Mouse (Mus musculus) MEL (cell line): ENCODE results near the gene Fam81b. TPM values are rescaled to one million over a fixed set of nuclear protein-coding genes. Genes with fewer than 3 reads are reported as not detected.

ENCODE experiments used
- DNase-seq: peaks from one replicate; pipeline ENCODE4 v3.0.0; 2011; ENCODE audit warnings: low read depth, low spot score
- H3K27ac ChIP-seq: 2 replicates; pipeline ENCODE4 v1.5.1; 2012; ENCODE audit warnings: low read depth, mild to moderate bottlenecking, control low read depth, low read length, moderate library complexity; ENCODE audit not compliant: control insufficient read depth
- H3K27me3 ChIP-seq, 2 experiments: fragments of 150-350 bp in 1 of 2; sonication (generic) in 1 of 2; 2 replicates each; pipeline ENCODE4 v1.6.1; 2012; ENCODE audit warnings: low read length in 2 of 2, mild to moderate bottlenecking in 2 of 2, improper control_type of control experiment in 1 of 2, moderate library complexity in 1 of 2; ENCODE audit not compliant: insufficient read depth in 2 of 2, control insufficient read depth in 1 of 2
- H3K36me3 ChIP-seq, 2 experiments: 2 replicates each; pipeline ENCODE4 v1.6.1; 2012 to 2014; ENCODE audit warnings: low read length in 2 of 2, improper control_type of control experiment in 1 of 2, inconsistent platforms in 1 of 2, mild to moderate bottlenecking in 1 of 2; ENCODE audit not compliant: insufficient read depth in 2 of 2, control insufficient read depth in 1 of 2
- H3K4me1 ChIP-seq, 2 experiments: fragments of 150-350 bp in 1 of 2; sonication (generic) in 1 of 2; 2 replicates each; pipeline ENCODE4 v1.6.1; 2012; ENCODE audit warnings: low read length in 2 of 2, improper control_type of control experiment in 1 of 2, mild to moderate bottlenecking in 1 of 2; ENCODE audit not compliant: insufficient read depth in 2 of 2, control insufficient read depth in 1 of 2
- H3K4me3 ChIP-seq, 2 experiments: fragments of 150-350 bp in 1 of 2; sonication (generic) in 1 of 2; 2 replicates each; pipeline ENCODE4 v1.5.1; 2012; ENCODE audit warnings: low read depth in 2 of 2, low read length in 2 of 2, mild to moderate bottlenecking in 2 of 2, moderate library complexity in 2 of 2, control low read depth in 1 of 2, improper control_type of control experiment in 1 of 2; ENCODE audit not compliant: control insufficient read depth in 1 of 2, insufficient read depth in 1 of 2
- H3K79me2 ChIP-seq: 2 replicates; pipeline ENCODE4 v1.6.1; 2012; ENCODE audit warnings: mild to moderate bottlenecking, low read length, moderate library complexity; ENCODE audit not compliant: control insufficient read depth, poor library complexity, insufficient read depth
- H3K9ac ChIP-seq: 2 replicates; pipeline ENCODE4 v1.6.1; 2012; ENCODE audit warnings: low read depth, mild to moderate bottlenecking, control low read depth, low read length, moderate library complexity; ENCODE audit not compliant: control insufficient read depth, poor library complexity, severe bottlenecking
- H3K9me3 ChIP-seq: fragments of 150-350 bp; sonication (generic); replicated peaks from 2 replicates; pipeline ENCODE4 v1.6.1; 2012; ENCODE audit warnings: mild to moderate bottlenecking, low read length, improper control_type of control experiment, moderate library complexity; ENCODE audit not compliant: insufficient read depth
- CHD1 ChIP-seq: IDR thresholded peaks from 2 replicates; pipeline ENCODE4 v1.6.1; 2012; ENCODE audit warnings: low read depth, mild to moderate bottlenecking, inconsistent platforms, low read length, improper control_type of control experiment
- CHD2 ChIP-seq: IDR thresholded peaks from 2 replicates; pipeline ENCODE4 v1.6.1; 2011; ENCODE audit warnings: low read length, improper control_type of control experiment
- CTCF ChIP-seq, 3 experiments: IDR thresholded peaks in 2 of 3; conservative IDR thresholded peaks in 1 of 3; 2 replicates each; pipeline ENCODE4 v1.5.1; 2011 to 2012; ENCODE audit warnings: low read length in 3 of 3, low read depth in 2 of 3, mild to moderate bottlenecking in 2 of 3, improper control_type of control experiment in 1 of 3, inconsistent platforms in 1 of 3, mixed read lengths in 1 of 3, moderate library complexity in 1 of 3; ENCODE audit not compliant: control insufficient read depth in 1 of 3, insufficient read depth in 1 of 3, poor library complexity in 1 of 3, severe bottlenecking in 1 of 3
- EP300 ChIP-seq, 2 experiments: IDR thresholded peaks; 2 replicates each; pipeline ENCODE4 v1.6.1; 2011; ENCODE audit warnings: improper control_type of control experiment in 2 of 2, low read length in 2 of 2, low read depth in 1 of 2, mild to moderate bottlenecking in 1 of 2
- GATA1 ChIP-seq: IDR thresholded peaks from 2 replicates; pipeline ENCODE4 v1.6.1; 2011; ENCODE audit warnings: low read depth, low read length, improper control_type of control experiment
- JUND ChIP-seq: IDR thresholded peaks from 2 replicates; pipeline ENCODE4 v1.6.1; 2011; ENCODE audit warnings: low read depth, mild to moderate bottlenecking, improper control_type of control experiment, low read length
- MAX ChIP-seq: IDR thresholded peaks from 2 replicates; pipeline ENCODE4 v1.6.1; 2011; ENCODE audit warnings: low read length, improper control_type of control experiment
- MYB ChIP-seq: IDR thresholded peaks from 2 replicates; pipeline ENCODE4 v1.6.1; 2011; ENCODE audit warnings: mild to moderate bottlenecking, low read depth, low read length, improper control_type of control experiment
- NRF1 ChIP-seq: IDR thresholded peaks from 2 replicates; pipeline ENCODE4 v1.6.1; 2014; ENCODE audit warnings: low read depth, mild to moderate bottlenecking, inconsistent platforms, low read length, improper control_type of control experiment, moderate library complexity; ENCODE audit not compliant: poor library complexity, insufficient read depth, severe bottlenecking
- POLR2AphosphoS2 ChIP-seq: IDR thresholded peaks from 2 replicates; pipeline ENCODE4 v1.6.1; 2011; ENCODE audit warnings: low read length, improper control_type of control experiment
- RAD21 ChIP-seq: IDR thresholded peaks from 2 replicates; pipeline ENCODE4 v1.6.1; 2011; ENCODE audit warnings: mild to moderate bottlenecking, low read depth, low read length, improper control_type of control experiment
- SMC3 ChIP-seq: IDR thresholded peaks from 2 replicates; pipeline ENCODE4 v1.6.1; 2011; ENCODE audit warnings: low read depth, low read length, improper control_type of control experiment
- USF2 ChIP-seq, 2 experiments: IDR thresholded peaks; 2 replicates each; pipeline ENCODE4 v1.6.1; 2011 to 2012; ENCODE audit warnings: improper control_type of control experiment in 2 of 2, low read length in 2 of 2, borderline replicate concordance in 1 of 2, inconsistent platforms in 1 of 2, low read depth in 1 of 2, mild to moderate bottlenecking in 1 of 2; ENCODE audit not compliant: insufficient read depth in 1 of 2
- ZKSCAN1 ChIP-seq: IDR thresholded peaks from 2 replicates; pipeline ENCODE4 v1.6.1; 2012; ENCODE audit warnings: low read depth, mild to moderate bottlenecking, inconsistent platforms, low read length, improper control_type of control experiment, moderate library complexity
- ZNF384 ChIP-seq: IDR thresholded peaks from 2 replicates; pipeline ENCODE4 v1.6.1; 2012; ENCODE audit warnings: low read depth, mild to moderate bottlenecking, inconsistent platforms, low read length, improper control_type of control experiment
- polyA plus RNA-seq, 2 experiments: library from polyadenylated mRNA; stranded (reverse) in 1 of 2; unstranded in 1 of 2; fragments of >175 nt in 1 of 2; fragments of >200 nt in 1 of 2; gene quantifications; 2 replicates each; pipeline versions ENCODE4 v1.2.1 to v1.2.4; 2012; ENCODE audit warnings: low replicate concordance in 2 of 2, low read depth in 1 of 2; ENCODE audit not compliant: insufficient read length in 2 of 2, insufficient read depth in 1 of 2, missing spikeins in 1 of 2
- total RNA-seq: library from RNA; depleted of rRNA; stranded (reverse); fragments of 300-350 nt; gene quantifications from 2 replicates; pipeline ENCODE4 v1.2.3, GENCODE M21; 2012

Gene Fam81b
- total and polyA plus RNA-seq, 3 experiments, result not detected

GRCm38 (mm10) chr13:76195431-76196138, 109.3 kb downstream of the Fam81b start:
- H3K4me3 ChIP-seq, result no peak overlapping the region
- no peaks in the 10 kb centered on the region for H3K79me2 ChIP-seq
- no peaks in the 10 kb centered on the region for H3K9me3 ChIP-seq
- H3K27ac ChIP-seq, result no peak overlapping the region
- H3K27me3 ChIP-seq, result no peaks in the 10 kb centered on the region
- no peaks in the 10 kb centered on the region for H3K36me3 ChIP-seq
- DNase-seq, result no peak
- H3K4me1 ChIP-seq, result no peaks in the 10 kb centered on the region
- no peak overlapping the region for H3K9ac ChIP-seq
- no peak for TF ChIP-seq CHD1
- no peak for TF ChIP-seq ZNF384
- TF ChIP-seq JUND, result no peak
- no peak for TF ChIP-seq EP300 (IDR thresholded peaks at IDR 0.05; ENCODE audit: low read depth in 1 of 2, low read length in 2 of 2)
- no peak for TF ChIP-seq ZKSCAN1
- TF ChIP-seq USF2 (IDR thresholded peaks at IDR 0.05; ENCODE audit: borderline replicate concordance in 1 of 2, insufficient read depth in 1 of 2, low read depth in 1 of 2, low read length in 2 of 2), result no peak
- no peak for TF ChIP-seq SMC3
- no peak for TF ChIP-seq RAD21
- no peak for TF ChIP-seq MAX
- no peak for TF ChIP-seq NRF1
- TF ChIP-seq POLR2AphosphoS2, result no peak
- TF ChIP-seq CTCF (IDR thresholded peaks at IDR 0.05 in 2 of 3, conservative IDR thresholded peaks at IDR 0.05 in 1 of 3; ENCODE audit: control insufficient read depth in 1 of 3, insufficient read depth in 1 of 3, low read depth in 2 of 3, low read length in 3 of 3, poor library complexity in 1 of 3, severe bottlenecking in 1 of 3), result no peak
- TF ChIP-seq MYB, result no peak

DNA sequence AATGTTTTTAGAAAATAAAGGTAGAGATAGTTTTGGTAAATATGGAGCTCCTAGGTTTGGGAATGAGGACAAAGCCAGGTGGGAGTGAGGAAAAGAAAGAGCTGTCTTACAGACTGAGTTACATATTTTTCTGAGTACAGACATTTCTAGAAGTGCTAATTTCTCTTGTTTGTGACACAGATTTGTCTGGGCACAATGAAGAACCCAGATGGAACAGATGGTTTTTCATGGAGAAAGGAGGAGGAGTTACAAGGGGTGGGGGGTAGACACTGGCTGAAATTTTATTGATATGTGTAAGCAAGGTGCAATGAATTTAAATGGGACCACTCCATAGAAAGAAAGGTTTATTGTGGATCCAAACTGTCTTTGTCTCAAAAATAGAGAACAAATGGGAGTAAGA, 109.9 kb downstream of the Fam81b start:
- no peak for TF ChIP-seq SMC3
- TF ChIP-seq USF2 (IDR thresholded peaks at IDR 0.05; ENCODE audit: borderline replicate concordance in 1 of 2, insufficient read depth in 1 of 2, low read depth in 1 of 2, low read length in 2 of 2), result no peak
- TF ChIP-seq CHD2, result no peak
- TF ChIP-seq CTCF (IDR thresholded peaks at IDR 0.05 in 2 of 3, conservative IDR thresholded peaks at IDR 0.05 in 1 of 3; ENCODE audit: control insufficient read depth in 1 of 3, insufficient read depth in 1 of 3, low read depth in 2 of 3, low read length in 3 of 3, poor library complexity in 1 of 3, severe bottlenecking in 1 of 3), result no peak
- TF ChIP-seq GATA1, result no peak
- Histone ChIP-seq H3K9ac (no peak overlapping the region), H3K36me3 (no peaks in the 10 kb centered on the region), H3K9me3 (no peaks in the 10 kb centered on the region), H3K27me3 (no peaks in the 10 kb centered on the region), H3K27ac (no peak overlapping the region), H3K79me2 (no peaks in the 10 kb centered on the region), H3K4me3 (no peak overlapping the region), H3K4me1 (no peaks in the 10 kb centered on the region)
- DNase-seq, result no peak
